Mouse (Mus musculus) urinary bladder, postnatal 25 days (tissue): ENCODE results near the gene Tanc1.
A peak's percentile ranks its signal among the peaks of the same experiment; 100 is the strongest.
"Not testable (repeated sequence)": the region's sequence is repeated elsewhere in the genome, so short reads cannot be mapped to it uniquely, and the experiment has no call there.

Experiments
- DNase-seq: peaks from one replicate; pipeline ENCODE4 v3.0.0; 2022; ENCODE audit warnings: low spot score

Gene Tanc1

GRCm38 (mm10) chr2:59830151-59830550, 218.3 kb downstream of the Tanc1 start:
- no peak for DNase-seq

GRCm38 (mm10) chr2:59830940-59831339, 219.1 kb downstream of the Tanc1 start:
- DNase-seq, result no peak

- DNase-seq, result no peak
Measured at GRCm38 (mm10) chr2:59831831-59832230, 220.0 kb downstream of the Tanc1 start.

- DNase-seq, result no peak
Measured at GRCm38 (mm10) chr2:59838825-59839224, 227.0 kb downstream of the Tanc1 start.

- no peak for DNase-seq
Measured at GRCm38 (mm10) chr2:59839755-59840154, 227.9 kb downstream of the Tanc1 start.

GRCm38 (mm10) chr2:59840191-59840590, 228.3 kb downstream of the Tanc1 start:
- no peak for DNase-seq

- DNase-seq, result no peak
Measured at GRCm38 (mm10) chr2:59841189-59841939, 229.5 kb downstream of the Tanc1 start.

- no peak for DNase-seq
Measured at GRCm38 (mm10) chr2:59841944-59842343, 230.1 kb downstream of the Tanc1 start.

GRCm38 (mm10) chr2:59842556-59843008, 230.7 kb downstream of the Tanc1 start:
- DNase-seq, result no peak

GRCm38 (mm10) chr2:59843156-59843555, 231.3 kb downstream of the Tanc1 start:
- no peak for DNase-seq

- no peak for DNase-seq
Measured at GRCm38 (mm10) chr2:59843848-59844247, 232.0 kb downstream of the Tanc1 start.

- DNase-seq, result not testable (repeated sequence)
Measured at GRCm38 (mm10) chr2:59851885-59852284, 240.0 kb downstream of the Tanc1 start.

GRCm38 (mm10) chr2:59852916-59853315, 241.1 kb downstream of the Tanc1 start:
- no peak for DNase-seq

- DNase-seq, result no peak
Measured at GRCm38 (mm10) chr2:59853543-59853942, 241.7 kb downstream of the Tanc1 start.

- DNase-seq, result no peak
Measured at GRCm38 (mm10) chr2:59854363-59854762, 242.5 kb downstream of the Tanc1 start.

GRCm38 (mm10) chr2:59862618-59863017, 250.8 kb downstream of the Tanc1 start:
- no peak for DNase-seq

- DNase-seq, result no peak
Measured at GRCm38 (mm10) chr2:59870526-59870925, 258.7 kb downstream of the Tanc1 start.

- DNase-seq, result no peak
Measured at GRCm38 (mm10) chr2:59876482-59876881, 264.6 kb downstream of the Tanc1 start.

- no peak for DNase-seq
Measured at GRCm38 (mm10) chr2:59877335-59877734, 265.5 kb downstream of the Tanc1 start.

GRCm38 (mm10) chr2:59878221-59878620, 266.4 kb downstream of the Tanc1 start:
- no peak for DNase-seq

- DNase-seq, result no peak
Measured at GRCm38 (mm10) chr2:59881404-59881803, 269.6 kb downstream of the Tanc1 start.

GRCm38 (mm10) chr2:59881831-59882741, 270.2 kb downstream of the Tanc1 start, which contains the start of gene Wdsub1:
TSS of gene Wdsub1 (minus strand) at chr2:59882591.
- peak; percentile 90 for DNase-seq

GRCm38 (mm10) chr2:59882742-59883281, 271.0 kb downstream of the Tanc1 start:
- DNase-seq, result no peak
